Mouse (Mus musculus) kidney, postnatal 0 days (tissue): ENCODE measurements around the gene Larp7. TPM values are rescaled to one million over a fixed set of nuclear protein-coding genes. Genes with fewer than 3 reads are reported as not detected.

Experiments
- ATAC-seq: fragments of 200-750 bp; cut with Nextera tagmentation; replicated peaks from 2 replicates; pipeline ENCODE4 v1.8.0; 2017; ENCODE audit warnings: low read depth, moderate number of reproducible peaks, moderate TSS enrichment, moderate library complexity; ENCODE audit not compliant: low FRiP score
- DNase-seq: peaks from one replicate; pipeline ENCODE4 v3.0.0-alpha.2; 2016; ENCODE audit warnings: low spot score
- H3K27ac ChIP-seq: fragments of 300-500 bp; sonication (generic); 2 replicates; pipeline ENCODE4 v1.5.1; 2014; ENCODE audit warnings: mild to moderate bottlenecking
- H3K27me3 ChIP-seq: fragments of 300-500 bp; sonication (generic); 2 replicates; pipeline ENCODE4 v1.6.1; 2014; ENCODE audit warnings: low read length, mixed read lengths; ENCODE audit not compliant: insufficient read depth
- H3K36me3 ChIP-seq: fragments of 300-500 bp; sonication (generic); 2 replicates; pipeline ENCODE4 v1.6.1; 2014; ENCODE audit warnings: low read length, mixed read lengths; ENCODE audit not compliant: insufficient read depth
- H3K4me1 ChIP-seq: fragments of 300-500 bp; sonication (generic); replicated peaks from 2 replicates; pipeline ENCODE4 v1.6.1; 2014; ENCODE audit warnings: antibody characterized with exemption, low read length, mixed read lengths; ENCODE audit not compliant: insufficient read depth
- H3K4me2 ChIP-seq: fragments of 300-500 bp; sonication (generic); 2 replicates; pipeline ENCODE4 v1.6.1; 2014; ENCODE audit warnings: mild to moderate bottlenecking, low read length, moderate library complexity, mixed read lengths
- H3K4me3 ChIP-seq: fragments of 300-500 bp; sonication (generic); replicated peaks from 2 replicates; pipeline ENCODE4 v1.5.1; 2014; ENCODE audit warnings: low read depth, low read length
- H3K9ac ChIP-seq: fragments of 300-500 bp; sonication (generic); 2 replicates; pipeline ENCODE4 v1.6.1; 2014; ENCODE audit warnings: low read depth, low read length
- H3K9me3 ChIP-seq: fragments of 300-500 bp; sonication (generic); replicated peaks from 2 replicates; pipeline ENCODE4 v1.6.1; 2016; ENCODE audit warnings: low read length, inconsistent platforms, mixed read lengths
- CTCF ChIP-seq: IDR thresholded peaks from 2 replicates; pipeline ENCODE4 v1.5.1; 2016; ENCODE audit warnings: antibody characterized with exemption, low read depth, mild to moderate bottlenecking, moderate library complexity
- WGBS: fragments of 180-500 bp; shearing (Covaris S2); extraction: QIAGEN DNeasy Blood & Tissue Kit; methylation state at CpG from one replicate; pipeline ENCODE4 v1.1.7; 2014; 5-methylcytosine and 5-hydroxymethylcytosine counted together
- polyA plus RNA-seq: library from polyadenylated mRNA; unstranded; fragments of >200 nt; fragmentation: Nextera tagmentation; extraction: Ambion mirVana; gene quantifications from 2 replicates; pipeline ENCODE4 v1.2.1, GENCODE M21; 2015

Gene Larp7
- polyA plus RNA-seq, 1 experiment from 2014 or later = 46.1 TPM

GRCm38 (mm10) chr3:127520300-127520699 is 32.8 kb downstream of the Larp7 start:
- Histone ChIP-seq H3K27ac (no peak overlapping the region), H3K4me1 (no peaks in the 10 kb centered on the region), H3K27me3 (no peaks in the 10 kb centered on the region), H3K9ac (no peak overlapping the region), H3K36me3 (no peaks in the 10 kb centered on the region), H3K4me3 (no peak overlapping the region), H3K4me2 (no peak overlapping the region), H3K9me3 (no peaks in the 10 kb centered on the region)
- DNase-seq (no peak), ATAC-seq (no peak)
- TF ChIP-seq CTCF = no peak
- WGBS = 72% methylated on average over 6 of the region's 6 CpGs

DNA sequence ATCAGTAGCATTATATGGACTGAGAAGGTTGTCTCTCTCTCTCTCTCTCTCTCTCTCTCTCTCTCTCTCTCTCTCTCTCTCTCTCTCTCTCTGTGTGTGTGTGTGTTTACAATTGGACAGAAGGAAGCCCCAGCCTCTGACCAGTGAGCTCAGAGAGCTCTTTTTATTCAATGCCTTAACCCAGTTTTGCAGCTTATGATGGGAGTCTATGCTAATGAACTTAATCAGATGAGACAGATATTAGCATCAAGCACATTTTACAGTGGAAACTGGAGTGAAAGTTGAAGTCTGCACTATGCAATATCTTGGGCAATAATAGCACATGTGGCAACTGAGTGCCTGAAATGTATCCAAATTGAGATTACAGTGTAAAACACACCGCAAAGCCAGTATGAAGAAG is 37.9 kb downstream of the Larp7 start:
- Histone ChIP-seq H3K27ac (no peak overlapping the region), H3K4me1 (no peaks in the 10 kb centered on the region), H3K4me3 (no peak overlapping the region), H3K9ac (no peak overlapping the region), H3K9me3 (no peaks in the 10 kb centered on the region), H3K36me3 (no peaks in the 10 kb centered on the region), H3K27me3 (no peaks in the 10 kb centered on the region), H3K4me2 (no peak overlapping the region)
- no peak for TF ChIP-seq CTCF
- DNase-seq (no peak), ATAC-seq (no peak)
- 92% methylated on average over 1 of the region's 1 CpGs for WGBS

GRCm38 (mm10) chr3:127513699-127514098 is 39.5 kb downstream of the Larp7 start:
- Histone ChIP-seq H3K36me3 (no peaks in the 10 kb centered on the region), H3K4me1 (no peaks in the 10 kb centered on the region), H3K27me3 (no peaks in the 10 kb centered on the region), H3K9me3 (no peaks in the 10 kb centered on the region), H3K9ac (no peak overlapping the region), H3K4me3 (no peak overlapping the region), H3K27ac (no peak overlapping the region), H3K4me2 (no peak overlapping the region)
- TF ChIP-seq CTCF = no peak
- DNase-seq = no peak
- no peak for ATAC-seq
- WGBS = 76% methylated on average over 2 of the region's 2 CpGs

- Histone ChIP-seq H3K27me3 (no peaks in the 10 kb centered on the region), H3K4me1 (no peaks in the 10 kb centered on the region), H3K4me2 (no peak overlapping the region), H3K4me3 (no peak overlapping the region), H3K9ac (no peak overlapping the region), H3K27ac (no peak overlapping the region), H3K9me3 (no peaks in the 10 kb centered on the region), H3K36me3 (no peaks in the 10 kb centered on the region)
- 74% methylated on average over 15 of the region's 15 CpGs for WGBS
- DNase-seq = no peak
- no peak for TF ChIP-seq CTCF
- no peak for ATAC-seq
These were observed 40.3 kb downstream of the Larp7 start for GRCm38 (mm10) chr3:127512794-127513335.

DNA sequence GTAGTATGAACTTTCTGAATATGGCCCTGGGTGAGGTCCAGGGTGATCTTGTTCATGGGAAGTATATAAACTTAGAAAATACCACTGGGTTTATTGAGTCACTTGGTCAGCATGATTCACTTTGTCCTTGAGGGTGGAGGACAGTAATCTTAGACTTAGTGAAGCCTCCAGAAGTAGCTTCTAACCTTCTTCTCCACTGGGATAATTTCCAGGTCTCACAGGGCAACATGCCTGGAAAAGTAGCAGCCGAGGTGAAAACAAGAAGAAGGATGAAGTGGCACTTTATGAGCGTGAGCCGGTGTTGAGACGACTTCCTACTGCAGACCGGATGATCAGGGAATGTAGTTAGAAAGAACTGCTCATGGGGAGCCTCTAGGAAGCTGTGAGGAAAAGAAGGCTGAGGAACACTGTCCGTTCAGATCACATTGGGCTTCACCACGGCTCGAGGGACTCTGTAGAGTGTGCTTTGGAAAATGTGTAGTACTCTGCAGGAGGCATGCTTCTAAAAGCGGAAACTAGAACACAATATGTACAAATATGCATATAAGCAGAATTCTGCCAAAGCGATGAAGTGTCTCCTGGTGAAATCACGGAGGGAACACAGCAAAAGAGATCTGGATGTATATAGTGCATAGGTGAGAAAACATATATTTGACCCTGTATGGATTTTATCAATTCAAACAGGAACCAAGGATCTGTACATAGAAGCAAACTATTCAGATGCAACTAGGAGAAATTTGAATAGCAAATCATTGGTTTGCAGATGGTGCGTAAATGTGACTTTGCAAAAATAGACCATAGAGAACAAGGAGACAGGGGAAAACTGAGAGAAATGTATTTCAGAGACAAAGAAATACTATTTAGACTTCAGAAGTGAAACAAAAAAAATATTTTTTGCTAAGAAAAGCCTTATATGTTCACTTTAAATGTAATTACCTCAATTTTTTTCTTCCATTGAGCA is 41.1 kb downstream of the Larp7 start:
- no peaks in the 10 kb centered on the region for H3K36me3 ChIP-seq
- TF ChIP-seq CTCF = no peak
- ATAC-seq (no peak), DNase-seq (no peak)
- no peak overlapping the region for H3K9ac ChIP-seq
- WGBS = 75% methylated on average over 12 of the region's 12 CpGs
- H3K4me1 ChIP-seq = no peaks in the 10 kb centered on the region
- no peak overlapping the region for H3K4me2 ChIP-seq
- no peaks in the 10 kb centered on the region for H3K27me3 ChIP-seq
- H3K4me3 ChIP-seq = no peak overlapping the region
- H3K9me3 ChIP-seq = no peaks in the 10 kb centered on the region
- no peak overlapping the region for H3K27ac ChIP-seq

- Histone ChIP-seq H3K4me2 (no peak overlapping the region), H3K36me3 (no peaks in the 10 kb centered on the region), H3K27ac (no peak overlapping the region), H3K27me3 (no peaks in the 10 kb centered on the region), H3K4me1 (no peaks in the 10 kb centered on the region), H3K9ac (no peak overlapping the region), H3K4me3 (no peak overlapping the region), H3K9me3 (no peaks in the 10 kb centered on the region)
- WGBS = 76% methylated on average over 15 of the region's 15 CpGs
- ATAC-seq = no peak
- DNase-seq = no peak
- TF ChIP-seq CTCF = no peak
These were observed 45.0 kb downstream of the Larp7 start for GRCm38 (mm10) chr3:127507878-127508783.
